Mouse (Mus musculus) stomach, postnatal 0 days (tissue): Measurements from ENCODE around the gene Ninj2. TPM values are rescaled to one million over a fixed set of nuclear protein-coding genes. Genes with fewer than 3 reads are reported as not detected.

Experiments
- ATAC-seq: fragments of 200-750 bp; cut with Nextera tagmentation; 2 replicates; pipeline ENCODE4 v1.8.0; 2017; ENCODE audit not compliant: low FRiP score, low TSS enrichment
- DNase-seq: peaks from one replicate; pipeline ENCODE4 v3.0.0-alpha.2; 2016; ENCODE audit warnings: low spot score
- H3K27ac ChIP-seq: fragments of 300-500 bp; sonication (generic); replicated peaks from 2 replicates; pipeline ENCODE4 v1.5.1; 2014; ENCODE audit warnings: mild to moderate bottlenecking, control low read depth
- H3K27me3 ChIP-seq: fragments of 300-500 bp; sonication (generic); 2 replicates; pipeline ENCODE4 v1.6.1; 2014; ENCODE audit warnings: low read length; ENCODE audit not compliant: control insufficient read depth, insufficient read depth
- H3K36me3 ChIP-seq: fragments of 300-500 bp; sonication (generic); 2 replicates; pipeline ENCODE4 v1.6.1; 2014; ENCODE audit warnings: low read length, mixed read lengths; ENCODE audit not compliant: control insufficient read depth, insufficient read depth
- H3K4me1 ChIP-seq: fragments of 300-500 bp; sonication (generic); replicated peaks from 2 replicates; pipeline ENCODE4 v1.6.1; 2014; ENCODE audit warnings: antibody characterized with exemption; ENCODE audit not compliant: control insufficient read depth, insufficient read depth
- H3K4me2 ChIP-seq: fragments of 300-500 bp; sonication (generic); replicated peaks from 2 replicates; pipeline ENCODE4 v1.6.1; 2014; ENCODE audit warnings: low read depth, mild to moderate bottlenecking, control low read depth, moderate library complexity
- H3K4me3 ChIP-seq: fragments of 300-500 bp; sonication (generic); 2 replicates; pipeline ENCODE4 v1.5.1; 2014; ENCODE audit warnings: low read depth, low read length, control low read depth
- H3K9ac ChIP-seq: fragments of 300-500 bp; sonication (generic); 2 replicates; pipeline ENCODE4 v1.6.1; 2014; ENCODE audit warnings: mild to moderate bottlenecking, low read length, control low read depth, mixed read lengths
- H3K9me3 ChIP-seq: fragments of 300-500 bp; sonication (generic); 2 replicates; pipeline ENCODE4 v1.6.1; 2016; ENCODE audit warnings: low read length; ENCODE audit not compliant: control insufficient read depth
- CTCF ChIP-seq: IDR thresholded peaks from 2 replicates; pipeline ENCODE4 v1.5.1; 2016; ENCODE audit warnings: antibody characterized with exemption, low read depth, mild to moderate bottlenecking, moderate library complexity
- EP300 ChIP-seq: optimal IDR thresholded peaks from 2 replicates; pipeline ENCODE3; 2016; ENCODE audit warnings: antibody characterized with exemption
- WGBS: fragments of 180-500 bp; shearing (Covaris S2); extraction: QIAGEN DNeasy Blood & Tissue Kit; methylation state at CpG from one replicate; pipeline ENCODE4 v1.1.7; 2014; 5-methylcytosine and 5-hydroxymethylcytosine counted together
- polyA plus RNA-seq: library from polyadenylated mRNA; unstranded; fragments of >200 nt; fragmentation: Nextera tagmentation; extraction: Ambion mirVana; gene quantifications from 2 replicates; pipeline ENCODE4 v1.2.1, GENCODE M21; 2015

Gene Ninj2
- polyA plus RNA-seq, 1 experiment from 2014 or later, result not detected

GRCm38 (mm10) chr6:120229806-120230205, 136.7 kb downstream of the Ninj2 start:
- Histone ChIP-seq H3K36me3 (no peaks in the 10 kb centered on the region), H3K9ac (no peak overlapping the region), H3K4me2 (no peak overlapping the region), H3K4me1 (no peaks in the 10 kb centered on the region), H3K27me3 (no peaks in the 10 kb centered on the region), H3K27ac (no peak overlapping the region), H3K4me3 (no peak overlapping the region), H3K9me3 (no peaks in the 10 kb centered on the region)
- WGBS, result 83% methylated on average over 7 of the region's 7 CpGs
- TF ChIP-seq EP300 (no peak), CTCF (no peak)
- DNase-seq, result no peak
- no peak for ATAC-seq

DNA sequence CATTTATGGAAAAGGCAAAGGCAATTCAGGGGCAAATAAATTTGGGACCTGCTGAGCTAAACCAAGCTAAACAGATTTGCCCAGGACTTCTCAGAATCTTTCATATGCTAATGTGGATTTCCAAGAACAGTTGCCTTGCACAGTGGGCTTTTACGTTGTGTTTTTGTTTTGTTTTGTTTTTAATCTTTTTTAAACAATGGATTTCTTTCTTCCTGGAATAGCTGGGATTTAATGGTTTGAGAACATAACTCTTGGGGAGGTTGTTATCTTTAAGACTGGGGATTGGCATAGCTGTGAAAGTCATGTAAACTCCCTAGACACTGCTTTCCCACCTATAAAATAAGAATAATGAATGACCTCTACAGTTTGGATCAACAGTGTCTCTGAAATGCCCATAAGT, 137.3 kb downstream of the Ninj2 start:
- Histone ChIP-seq H3K4me2 (no peak overlapping the region), H3K4me1 (no peaks in the 10 kb centered on the region), H3K4me3 (no peak overlapping the region), H3K9me3 (no peaks in the 10 kb centered on the region), H3K9ac (no peak overlapping the region), H3K36me3 (no peaks in the 10 kb centered on the region), H3K27me3 (no peaks in the 10 kb centered on the region), H3K27ac (no peak overlapping the region)
- DNase-seq (no peak), ATAC-seq (no peak)
- 48% methylated on average over 1 of the region's 1 CpGs for WGBS
- TF ChIP-seq EP300 (no peak), CTCF (no peak)

DNA sequence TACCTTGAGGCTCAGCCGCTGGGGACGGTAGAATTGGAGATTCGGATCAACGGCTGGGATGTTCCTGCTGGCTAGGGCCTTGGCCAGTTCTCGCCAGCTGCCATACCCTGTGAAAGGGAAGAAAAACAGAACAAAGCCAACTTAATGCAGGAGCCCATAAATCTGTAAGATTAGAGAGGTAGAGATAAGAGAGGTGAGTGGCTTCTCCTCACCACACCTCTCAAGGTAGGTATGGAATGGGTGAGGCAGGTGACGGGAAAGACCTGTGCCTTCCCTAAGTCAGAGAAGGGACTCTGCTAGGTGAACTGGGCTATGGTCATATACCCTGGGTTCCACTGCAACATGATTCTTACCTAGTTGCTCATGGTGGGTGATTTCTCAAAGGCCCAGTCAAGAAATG, 139.7 kb downstream of the Ninj2 start:
- ATAC-seq (peak; percentile 35; the same call in 1 of the 2 replicates), DNase-seq (no peak)
- Histone ChIP-seq H3K9ac (no peak overlapping the region), H3K27ac (no peak overlapping the region), H3K9me3 (no peaks in the 10 kb centered on the region), H3K27me3 (no peaks in the 10 kb centered on the region), H3K4me2 (no peak overlapping the region), H3K4me3 (no peak overlapping the region), H3K36me3 (no peaks in the 10 kb centered on the region), H3K4me1 (no peaks in the 10 kb centered on the region)
- WGBS, result 66% methylated on average over 6 of the region's 6 CpGs
- TF ChIP-seq CTCF (no peak), EP300 (no peak)

DNA sequence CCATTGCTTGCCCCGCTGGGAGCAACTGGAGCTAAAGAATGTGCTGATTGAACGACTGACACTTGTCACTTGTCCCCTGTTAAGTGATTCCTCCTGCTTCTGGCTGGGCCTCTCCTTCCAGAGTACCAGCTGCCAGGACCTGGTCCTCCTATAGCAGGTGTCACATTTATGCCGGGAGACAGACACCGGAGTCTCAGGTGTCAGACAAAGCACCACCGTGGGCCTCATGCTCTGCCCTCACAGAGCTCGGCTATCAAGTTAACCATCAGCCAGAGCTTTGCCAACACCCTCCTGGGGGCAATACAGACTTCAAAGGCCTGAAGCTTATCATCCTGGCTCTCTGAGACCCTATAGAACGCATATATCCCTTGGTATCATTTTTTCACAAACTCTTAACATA, 142.7 kb downstream of the Ninj2 start:
- H3K36me3 ChIP-seq, result no peaks in the 10 kb centered on the region
- H3K4me3 ChIP-seq, result no peak overlapping the region
- H3K9ac ChIP-seq, result no peak overlapping the region
- H3K27me3 ChIP-seq, result no peaks in the 10 kb centered on the region
- DNase-seq (no peak), ATAC-seq (no peak)
- no peak overlapping the region for H3K4me2 ChIP-seq
- WGBS, result 45% methylated on average over 7 of the region's 7 CpGs
- TF ChIP-seq CTCF (no peak), EP300 (no peak)
- H3K4me1 ChIP-seq, result no peaks in the 10 kb centered on the region
- H3K27ac ChIP-seq, result no peak overlapping the region
- H3K9me3 ChIP-seq, result no peaks in the 10 kb centered on the region

GRCm38 (mm10) chr6:120240461-120240860, 147.3 kb downstream of the Ninj2 start:
- no peak overlapping the region for H3K4me2 ChIP-seq
- H3K9ac ChIP-seq, result no peak overlapping the region
- DNase-seq (no peak), ATAC-seq (no peak)
- H3K9me3 ChIP-seq, result no peaks in the 10 kb centered on the region
- TF ChIP-seq EP300, result no peak
- no peak overlapping the region for H3K4me3 ChIP-seq
- H3K4me1 ChIP-seq, result no peaks in the 10 kb centered on the region
- WGBS, result 55% methylated on average over 5 of the region's 5 CpGs
- H3K36me3 ChIP-seq, result no peaks in the 10 kb centered on the region
- peak overlapping the region; percentile 78 for H3K27ac ChIP-seq
- H3K27me3 ChIP-seq, result no peaks in the 10 kb centered on the region

DNA sequence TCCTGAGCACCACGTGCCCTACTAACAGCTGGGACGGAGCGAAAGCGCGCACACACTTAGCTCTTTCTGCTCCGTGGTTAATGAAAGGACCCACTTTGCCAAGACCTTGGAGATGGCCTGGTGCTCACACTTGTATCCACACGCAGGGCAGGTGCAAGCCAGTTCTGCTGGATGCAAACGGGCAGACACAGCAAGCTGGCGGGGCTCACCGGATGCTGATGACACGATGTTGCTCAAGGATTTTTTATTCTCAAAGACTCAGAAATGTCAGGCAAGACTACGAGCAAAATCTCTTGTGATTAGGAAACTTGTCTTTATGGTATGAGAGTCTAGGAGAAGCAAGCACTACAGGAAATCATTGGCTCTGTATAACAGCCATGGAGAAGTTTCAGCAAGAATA, 148.3 kb downstream of the Ninj2 start:
- no peak for ATAC-seq
- WGBS, result 72% methylated on average over 12 of the region's 12 CpGs
- Histone ChIP-seq H3K9ac (no peak overlapping the region), H3K4me2 (no peak overlapping the region), H3K36me3 (no peaks in the 10 kb centered on the region), H3K27me3 (no peaks in the 10 kb centered on the region), H3K4me1 (no peaks in the 10 kb centered on the region), H3K4me3 (no peak overlapping the region), H3K27ac (no peak overlapping the region), H3K9me3 (no peaks in the 10 kb centered on the region)
- TF ChIP-seq EP300 (no peak), CTCF (no peak)
- DNase-seq, result no peak
